Mouse (Mus musculus) intestine, embryonic 14.5 days (tissue): Measurements from ENCODE around the gene Klk11. TPM values are rescaled to one million over a fixed set of nuclear protein-coding genes. Genes with fewer than 3 reads are reported as not detected.

Source experiments
- polyA plus RNA-seq: library from polyadenylated mRNA; unstranded; fragments of >200 nt; fragmentation: Nextera tagmentation; extraction: Ambion mirVana; gene quantifications from 2 replicates; pipeline ENCODE4 v1.2.1, GENCODE M21; 2014

Gene Klk11
- polyA plus RNA-seq, 1 experiment from 2014 or later: not detected

Other genes with a start within 250 kb of the Klk11 start
- gene Cd33, start 230.2 kb upstream of the Klk11 start, polyA plus RNA-seq: 1.7 and 2.0 TPM in 2 replicates
- gene Zfp658, start 212.3 kb upstream of the Klk11 start, polyA plus RNA-seq: 3.4 and 3.8 TPM in 2 replicates
- 12.4 TPM in 2 replicates for gene Zfp719, start 195.0 kb upstream of the Klk11 start, polyA plus RNA-seq
- not detected in 2 replicates for gene Zfp819, start 167.4 kb upstream of the Klk11 start, polyA plus RNA-seq
- 2.3 and 3.5 TPM in 2 replicates for gene Ceacam18, start 139.9 kb upstream of the Klk11 start, polyA plus RNA-seq
- 1.2 and 1.7 TPM in 2 replicates for gene Siglece, start 114.4 kb upstream of the Klk11 start, polyA plus RNA-seq
- gene Ctu1, start 102.6 kb upstream of the Klk11 start, polyA plus RNA-seq: 9.4 and 9.8 TPM in 2 replicates
- 0.26 and 0.39 TPM in 2 replicates for gene Klk14, start 84.2 kb upstream of the Klk11 start, polyA plus RNA-seq
- 0.86 and 1.2 TPM in 2 replicates for gene Klk13, start 62.0 kb upstream of the Klk11 start, polyA plus RNA-seq
- not detected in 2 replicates for gene Klk12, start 5.7 kb upstream of the Klk11 start, polyA plus RNA-seq
- gene Klk10, start 6.4 kb downstream of the Klk11 start, polyA plus RNA-seq: 1.1 and 1.4 TPM in 2 replicates
- not detected in 2 replicates for gene Klk9, start 17.3 kb downstream of the Klk11 start, polyA plus RNA-seq
- gene Klk8, start 23.0 kb downstream of the Klk11 start, polyA plus RNA-seq: 26.7 and 29.9 TPM in 2 replicates
- 0.12 TPM in 1 of 2 replicates, not detected in the other for gene Klk7, start 36.7 kb downstream of the Klk11 start, polyA plus RNA-seq
- 0.16 TPM in 1 of 2 replicates, not detected in the other for gene Klk6, start 49.9 kb downstream of the Klk11 start, polyA plus RNA-seq
- gene Klk5, start 67.4 kb downstream of the Klk11 start, polyA plus RNA-seq: not detected in 2 replicates
- not detected in 2 replicates for gene Klk4, start 106.6 kb downstream of the Klk11 start, polyA plus RNA-seq
- not detected in 2 replicates for gene Klk15, start 159.1 kb downstream of the Klk11 start, polyA plus RNA-seq
- not detected in 2 replicates for gene Klk1b8, start 176.1 kb downstream of the Klk11 start, polyA plus RNA-seq
- not detected in 2 replicates for gene Klk1b1, start 192.1 kb downstream of the Klk11 start, polyA plus RNA-seq
- not detected in 2 replicates for gene Klk1b9, start 201.5 kb downstream of the Klk11 start, polyA plus RNA-seq
- not detected in 2 replicates for gene Klk1b11, start 221.3 kb downstream of the Klk11 start, polyA plus RNA-seq
- not detected in 2 replicates for gene Klk1b26, start 237.6 kb downstream of the Klk11 start, polyA plus RNA-seq